Mouse (Mus musculus): ENCODE measurements at regions not wholly inside any gene's neighbourhood (a gene's known extent, or its start where the extent isn't known, plus 50 kb on each side); places are given as distances from the start of the nearest gene placed in this dataset.
A peak's percentile ranks its signal among the peaks of the same experiment; 100 is the strongest.
"Not testable (repeated sequence)": the region's sequence is repeated elsewhere in the genome, so short reads cannot be mapped to it uniquely, and the experiment has no call there.

DNA sequence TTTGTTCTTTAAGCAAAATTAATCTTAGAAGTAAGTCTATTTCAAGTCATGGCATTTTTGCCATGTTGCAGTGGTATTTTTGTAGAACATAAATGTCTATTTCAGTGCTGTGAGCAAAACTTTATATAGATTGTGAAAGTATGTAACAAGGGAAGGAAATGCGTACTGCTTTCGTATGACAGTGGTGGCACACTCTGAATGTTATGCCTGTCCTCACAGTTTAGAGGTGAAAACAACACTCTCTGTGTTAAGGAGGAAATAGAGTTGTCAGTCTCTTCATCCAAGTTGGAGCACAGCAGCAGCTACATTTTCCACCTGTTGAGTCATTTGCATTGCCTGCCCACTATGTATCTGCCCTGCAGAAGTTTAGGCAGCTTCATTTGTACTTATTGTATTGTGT, 550.0 kb upstream of the Gm10801 start:
- Histone ChIP-seq H3K27ac (ENCODE audit: low read depth, low read length) (no peak overlapping the region), H3K36me3 (ENCODE audit: insufficient read depth) (no peaks in the 10 kb centered on the region), H3K4me3 (ENCODE audit: low read depth, low read length) (no peak overlapping the region), H3K4me1 (ENCODE audit: insufficient read depth) (no peaks in the 10 kb centered on the region), H3K9ac (no peak overlapping the region), H3K9me3 (ENCODE audit: low read length) (no peaks in the 10 kb centered on the region), H3K27me3 (ENCODE audit: insufficient read depth, low read length) (no peaks in the 10 kb centered on the region), H3K4me2 (ENCODE audit: low read depth) (no peak overlapping the region)
- DNase-seq: no peak
- WGBS: 89% methylated on average over 2 of the region's 2 CpGs
- no peak for ATAC-seq
- TF ChIP-seq CTCF (IDR thresholded peaks at IDR 0.05; ENCODE audit: low read depth): no peak

DNA sequence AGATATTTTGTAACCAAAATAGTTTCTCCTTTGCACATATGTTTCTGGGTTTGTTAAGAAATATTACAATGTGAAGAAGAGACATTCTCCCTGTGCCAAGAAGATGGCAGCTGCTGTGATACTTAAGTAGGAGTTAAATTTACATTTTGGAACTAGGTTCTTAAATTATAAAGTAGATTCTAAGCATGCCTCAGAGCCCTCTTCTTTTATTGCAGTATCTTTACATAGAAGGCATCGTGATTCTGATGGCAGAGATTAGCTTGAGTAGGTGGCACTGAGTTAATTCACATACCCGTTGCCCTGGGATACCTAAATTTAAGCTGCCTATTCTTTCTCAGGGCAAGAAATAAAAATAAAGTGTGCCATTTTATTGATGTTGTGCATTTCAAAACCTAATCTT, 538.6 kb upstream of the Gm10801 start:
- Histone ChIP-seq H3K9me3 (ENCODE audit: low read length) (no peaks in the 10 kb centered on the region), H3K27ac (ENCODE audit: low read depth, low read length) (no peak overlapping the region), H3K4me1 (ENCODE audit: insufficient read depth) (no peaks in the 10 kb centered on the region), H3K4me2 (ENCODE audit: low read depth) (no peak overlapping the region), H3K4me3 (ENCODE audit: low read depth, low read length) (no peak overlapping the region), H3K9ac (no peak overlapping the region), H3K27me3 (ENCODE audit: insufficient read depth, low read length) (no peaks in the 10 kb centered on the region), H3K36me3 (ENCODE audit: insufficient read depth) (no peaks in the 10 kb centered on the region)
- DNase-seq (no peak), ATAC-seq (no peak)
- TF ChIP-seq CTCF (IDR thresholded peaks at IDR 0.05; ENCODE audit: low read depth): no peak
- WGBS: 59% methylated on average over 2 of the region's 2 CpGs

DNA sequence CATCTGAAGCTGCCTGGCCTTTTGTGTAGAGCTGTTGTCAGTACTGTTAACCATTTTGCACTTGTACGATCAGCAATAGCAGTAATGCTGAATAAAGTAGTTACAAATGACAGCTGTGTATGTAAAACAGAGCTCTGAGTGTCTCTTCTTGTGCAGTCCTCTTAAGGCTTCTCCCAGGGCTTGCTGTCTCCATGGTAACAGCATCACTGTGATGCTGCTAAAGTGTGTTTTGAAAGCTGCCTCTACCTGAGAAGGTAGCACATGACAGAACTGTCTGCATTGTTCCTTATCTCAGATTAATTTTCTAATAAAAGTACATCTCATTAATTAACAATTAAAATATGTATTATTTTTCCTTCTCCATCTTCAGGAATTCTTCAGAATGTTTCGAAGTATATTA, 537.4 kb upstream of the Gm10801 start:
- 58% methylated on average over 2 of the region's 2 CpGs for WGBS
- Histone ChIP-seq H3K4me3 (ENCODE audit: low read depth, low read length) (no peak overlapping the region), H3K36me3 (ENCODE audit: insufficient read depth) (no peaks in the 10 kb centered on the region), H3K4me2 (ENCODE audit: low read depth) (no peak overlapping the region), H3K9ac (no peak overlapping the region), H3K27ac (ENCODE audit: low read depth, low read length) (no peak overlapping the region), H3K9me3 (ENCODE audit: low read length) (no peaks in the 10 kb centered on the region), H3K4me1 (ENCODE audit: insufficient read depth) (no peaks in the 10 kb centered on the region), H3K27me3 (ENCODE audit: insufficient read depth, low read length) (no peaks in the 10 kb centered on the region)
- TF ChIP-seq CTCF (IDR thresholded peaks at IDR 0.05; ENCODE audit: low read depth): no peak
- ATAC-seq: peak; percentile 95
- peak; percentile 53 for DNase-seq

DNA sequence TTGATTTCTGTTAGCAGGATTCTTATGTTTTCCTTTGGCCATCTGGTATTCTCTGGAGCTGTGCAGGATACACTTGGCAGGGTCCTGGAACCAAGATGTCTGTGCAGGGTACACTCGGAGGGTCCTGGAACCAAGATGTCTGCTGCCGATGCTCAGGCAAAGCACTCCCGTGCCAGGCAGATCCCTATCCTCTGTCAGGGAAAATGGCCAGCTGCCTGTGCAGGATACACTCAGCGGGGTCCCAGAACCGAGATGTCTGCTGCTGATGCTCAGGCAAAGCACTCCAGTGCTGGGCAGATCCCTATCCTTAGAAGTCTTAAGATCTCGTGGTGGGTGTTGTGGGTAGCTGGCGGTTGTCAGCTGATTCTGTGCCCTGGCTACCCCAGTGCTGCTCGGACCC, 521.6 kb upstream of the Gm10801 start:
- not testable (repeated sequence) for H3K4me1 ChIP-seq (ENCODE audit: insufficient read depth); DNase-seq; ATAC-seq; H3K9ac ChIP-seq; H3K36me3 ChIP-seq (ENCODE audit: insufficient read depth); H3K27ac ChIP-seq (ENCODE audit: low read depth, low read length); H3K4me2 ChIP-seq (ENCODE audit: low read depth); H3K9me3 ChIP-seq (ENCODE audit: low read length); H3K4me3 ChIP-seq (ENCODE audit: low read depth, low read length); H3K27me3 ChIP-seq (ENCODE audit: insufficient read depth, low read length)
- WGBS: 88% methylated on average over 8 of the region's 8 CpGs

DNA sequence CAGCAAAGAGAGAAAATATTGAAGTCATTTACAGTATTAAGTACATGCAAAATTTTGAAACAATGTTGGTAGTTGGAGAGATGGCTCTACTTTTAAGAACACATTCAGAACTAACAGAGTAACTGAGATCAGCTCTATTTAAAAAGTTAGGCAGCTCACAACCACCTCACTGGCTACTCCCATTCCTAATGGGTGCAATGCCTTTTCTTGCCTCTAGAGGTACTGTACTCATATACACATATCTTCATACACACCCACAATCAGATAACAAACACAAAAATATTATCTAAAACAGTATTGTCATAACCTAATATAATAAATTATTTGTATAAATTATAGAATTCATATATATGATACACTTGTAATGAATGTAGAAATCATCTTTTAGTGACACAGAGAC, 518.3 kb upstream of the Gm10801 start:
- no peaks in the 10 kb centered on the region for H3K27me3 ChIP-seq (ENCODE audit: insufficient read depth, low read length)
- no peak for TF ChIP-seq CTCF (IDR thresholded peaks at IDR 0.05; ENCODE audit: low read depth)
- H3K36me3 ChIP-seq (ENCODE audit: insufficient read depth): no peaks in the 10 kb centered on the region
- no peak overlapping the region for H3K27ac ChIP-seq (ENCODE audit: low read depth, low read length)
- DNase-seq (no peak), ATAC-seq (no peak)
- no peak overlapping the region for H3K4me3 ChIP-seq (ENCODE audit: low read depth, low read length)
- H3K4me1 ChIP-seq (ENCODE audit: insufficient read depth): no peaks in the 10 kb centered on the region
- H3K9ac ChIP-seq: no peak overlapping the region
- H3K9me3 ChIP-seq (ENCODE audit: low read length): no peaks in the 10 kb centered on the region
- no peak overlapping the region for H3K4me2 ChIP-seq (ENCODE audit: low read depth)

Data from forebrain, postnatal 0 days (tissue).